Mouse (Mus musculus) forebrain, embryonic 10.5 days (tissue): ENCODE measurements around the gene Ext2. TPM values are rescaled to one million over a fixed set of nuclear protein-coding genes. Genes with fewer than 3 reads are reported as not detected.

Experiments
- DNase-seq: peaks from one replicate; pipeline ENCODE4 v3.0.0-alpha.2; 2017; ENCODE audit warnings: low spot score; ENCODE audit errors: extremely low spot score
- H3K27ac ChIP-seq: fragments of 300-500 bp; sonication (generic); 2 replicates; pipeline ENCODE4 v1.5.1; 2016; ENCODE audit warnings: mild to moderate bottlenecking
- H3K27me3 ChIP-seq: fragments of 300-500 bp; sonication (generic); 2 replicates; pipeline ENCODE4 v1.6.1; 2016; ENCODE audit warnings: mild to moderate bottlenecking; ENCODE audit not compliant: poor library complexity, severe bottlenecking
- H3K36me3 ChIP-seq: fragments of 300-500 bp; sonication (generic); replicated peaks from 2 replicates; pipeline ENCODE4 v1.6.1; 2016; ENCODE audit warnings: mild to moderate bottlenecking, moderate library complexity
- H3K4me1 ChIP-seq: fragments of 300-500 bp; sonication (generic); 2 replicates; pipeline ENCODE4 v1.6.1; 2016
- H3K4me3 ChIP-seq: fragments of 300-500 bp; sonication (generic); 2 replicates; pipeline ENCODE4 v1.5.1; 2016; ENCODE audit warnings: mild to moderate bottlenecking, moderate library complexity
- H3K9me3 ChIP-seq: fragments of 300-500 bp; sonication (generic); 2 replicates; pipeline ENCODE4 v1.6.1; 2016; ENCODE audit warnings: mild to moderate bottlenecking, moderate library complexity
- WGBS: fragments of 180-500 bp; shearing (Covaris S2); methylation state at CpG from one replicate; pipeline ENCODE4 v1.1.7; 2016; 5-methylcytosine and 5-hydroxymethylcytosine counted together
- polyA plus RNA-seq: library from polyadenylated mRNA; unstranded; fragments of >200 nt; fragmentation: Nextera tagmentation; extraction: Ambion mirVana; gene quantifications from 2 replicates; pipeline ENCODE4 v1.2.1, GENCODE M21; 2016

The Ext2 gene
- polyA plus RNA-seq, 1 experiment from 2014 or later = 64.6 TPM

- H3K27ac ChIP-seq = no peak overlapping the region
- H3K27me3 ChIP-seq = no peaks in the 10 kb centered on the region
- no peak for DNase-seq
- peaks cover 10% of the 10 kb centered on the region for H3K36me3 ChIP-seq
- H3K9me3 ChIP-seq = 0 out of 2 replicates have a peak, but pooled peaks cover 4% of the 10 kb centered on the region
- H3K4me3 ChIP-seq = no peak overlapping the region
- 89% methylated on average over 6 of the region's 6 CpGs for WGBS
- peaks cover 31% of the 10 kb centered on the region for H3K4me1 ChIP-seq
Observed at GRCm38 (mm10) chr2:93769875-93770274, 52.5 kb downstream of the Ext2 start.

GRCm38 (mm10) chr2:93765721-93766120 is 56.6 kb downstream of the Ext2 start:
- 0 out of 2 replicates have a peak, but pooled peaks cover 4% of the 10 kb centered on the region for H3K9me3 ChIP-seq
- 90% methylated on average over 5 of the region's 5 CpGs for WGBS
- peaks cover 7% of the 10 kb centered on the region for H3K4me1 ChIP-seq
- peaks cover 10% of the 10 kb centered on the region; the same call in 1 of the 2 replicates for H3K27me3 ChIP-seq
- peaks cover 27% of the 10 kb centered on the region for H3K36me3 ChIP-seq
- DNase-seq = no peak
- no peak overlapping the region for H3K27ac ChIP-seq
- no peak overlapping the region for H3K4me3 ChIP-seq

- no peak for DNase-seq
- Histone ChIP-seq H3K27ac (no peak overlapping the region), H3K4me3 (no peak overlapping the region), H3K4me1 (peaks cover 21% of the 10 kb centered on the region), H3K27me3 (peaks cover 10% of the 10 kb centered on the region; the same call in 1 of the 2 replicates), H3K9me3 (0 out of 2 replicates have a peak, but pooled peaks cover 4% of the 10 kb centered on the region), H3K36me3 (peaks cover 32% of the 10 kb centered on the region)
- 96% methylated on average over 3 of the region's 3 CpGs for WGBS
Observed at GRCm38 (mm10) chr2:93764211-93764610, 58.2 kb downstream of the Ext2 start.

GRCm38 (mm10) chr2:93760389-93760788 is 62.0 kb downstream of the Ext2 start:
- Histone ChIP-seq H3K4me1 (peaks cover 24% of the 10 kb centered on the region), H3K27ac (no peak overlapping the region), H3K27me3 (peaks cover 10% of the 10 kb centered on the region; the same call in 1 of the 2 replicates), H3K36me3 (peaks cover 22% of the 10 kb centered on the region), H3K4me3 (no peak overlapping the region), H3K9me3 (no peaks in the 10 kb centered on the region)
- DNase-seq = no peak
- WGBS = 44% methylated on average over 3 of the region's 3 CpGs

- H3K36me3 ChIP-seq = peaks cover 22% of the 10 kb centered on the region
- no peak overlapping the region for H3K4me3 ChIP-seq
- H3K27me3 ChIP-seq = peaks cover 10% of the 10 kb centered on the region; the same call in 1 of the 2 replicates
- no peaks in the 10 kb centered on the region for H3K9me3 ChIP-seq
- no peak for DNase-seq
- WGBS = 75% methylated on average over 7 of the region's 7 CpGs
- peaks cover 24% of the 10 kb centered on the region for H3K4me1 ChIP-seq
- no peak overlapping the region for H3K27ac ChIP-seq
Observed at GRCm38 (mm10) chr2:93759173-93759572, 63.2 kb downstream of the Ext2 start.

- Histone ChIP-seq H3K4me3 (no peak overlapping the region), H3K27me3 (peaks cover 10% of the 10 kb centered on the region; the same call in 1 of the 2 replicates), H3K9me3 (no peaks in the 10 kb centered on the region), H3K4me1 (peaks cover 27% of the 10 kb centered on the region), H3K36me3 (peaks cover 22% of the 10 kb centered on the region), H3K27ac (no peak overlapping the region)
- no peak for DNase-seq
- 83% methylated on average over 6 of the region's 6 CpGs for WGBS
Observed at GRCm38 (mm10) chr2:93758298-93758697, 64.1 kb downstream of the Ext2 start.

GRCm38 (mm10) chr2:93754366-93754765 is 68.0 kb downstream of the Ext2 start:
- H3K4me3 ChIP-seq = no peak overlapping the region
- WGBS = 87% methylated on average over 2 of the region's 2 CpGs

GRCm38 (mm10) chr2:93753147-93753758 is 69.1 kb downstream of the Ext2 start:
- WGBS = 69% methylated on average over 6 of the region's 6 CpGs

More at GRCm38 (mm10) chr2:93754366-93754765, 68.0 kb downstream of the Ext2 start:
- no peaks in the 10 kb centered on the region for H3K27me3 ChIP-seq
- H3K9me3 ChIP-seq = no peaks in the 10 kb centered on the region
- 0 out of 2 replicates have a peak, but pooled peaks cover 1% of the 10 kb centered on the region for H3K36me3 ChIP-seq
- no peak for DNase-seq
- H3K27ac ChIP-seq = no peak overlapping the region
- peaks cover 13% of the 10 kb centered on the region for H3K4me1 ChIP-seq

GRCm38 (mm10) chr2:93749709-93750108 is 72.7 kb downstream of the Ext2 start:
- Histone ChIP-seq H3K36me3 (no peaks in the 10 kb centered on the region), H3K27ac (no peak overlapping the region), H3K4me3 (no peak overlapping the region), H3K9me3 (no peaks in the 10 kb centered on the region), H3K4me1 (peaks cover 32% of the 10 kb centered on the region), H3K27me3 (no peaks in the 10 kb centered on the region)
- DNase-seq = no peak
- 97% methylated on average over 4 of the region's 4 CpGs for WGBS

More at GRCm38 (mm10) chr2:93753147-93753758, 69.1 kb downstream of the Ext2 start:
- Histone ChIP-seq H3K4me3 (no peak overlapping the region), H3K9me3 (no peaks in the 10 kb centered on the region), H3K4me1 (peaks cover 9% of the 10 kb centered on the region), H3K27ac (0 out of 2 replicates have a peak overlapping the region, but pooled peaks have one; percentile 16), H3K27me3 (no peaks in the 10 kb centered on the region), H3K36me3 (no peaks in the 10 kb centered on the region)
- no peak for DNase-seq

GRCm38 (mm10) chr2:93747538-93748126 is 74.7 kb downstream of the Ext2 start:
- WGBS = 93% methylated on average over 5 of the region's 5 CpGs

GRCm38 (mm10) chr2:93746620-93747019 is 75.7 kb downstream of the Ext2 start:
- DNase-seq = no peak
- H3K27me3 ChIP-seq = no peaks in the 10 kb centered on the region
- H3K9me3 ChIP-seq = no peaks in the 10 kb centered on the region
- H3K4me1 ChIP-seq = peaks cover 43% of the 10 kb centered on the region
- no peak overlapping the region for H3K4me3 ChIP-seq
- no peak overlapping the region for H3K27ac ChIP-seq
- WGBS = 90% methylated on average over 4 of the region's 4 CpGs
- no peaks in the 10 kb centered on the region for H3K36me3 ChIP-seq

More at GRCm38 (mm10) chr2:93747538-93748126, 74.7 kb downstream of the Ext2 start:
- Histone ChIP-seq H3K4me1 (peaks cover 41% of the 10 kb centered on the region), H3K27ac (no peak overlapping the region), H3K9me3 (no peaks in the 10 kb centered on the region), H3K4me3 (no peak overlapping the region), H3K36me3 (no peaks in the 10 kb centered on the region), H3K27me3 (no peaks in the 10 kb centered on the region)
- no peak for DNase-seq

GRCm38 (mm10) chr2:93746162-93746561 is 76.2 kb downstream of the Ext2 start:
- Histone ChIP-seq H3K27ac (no peak overlapping the region), H3K9me3 (no peaks in the 10 kb centered on the region), H3K36me3 (no peaks in the 10 kb centered on the region), H3K27me3 (no peaks in the 10 kb centered on the region), H3K4me1 (peaks cover 43% of the 10 kb centered on the region), H3K4me3 (no peak overlapping the region)
- WGBS = 77% methylated on average over 5 of the region's 5 CpGs
- DNase-seq = no peak

GRCm38 (mm10) chr2:93745741-93746140 is 76.6 kb downstream of the Ext2 start:
- Histone ChIP-seq H3K27me3 (no peaks in the 10 kb centered on the region), H3K4me1 (peaks cover 43% of the 10 kb centered on the region), H3K36me3 (no peaks in the 10 kb centered on the region), H3K27ac (peak overlapping the region; percentile 53), H3K9me3 (no peaks in the 10 kb centered on the region), H3K4me3 (no peak overlapping the region)
- 85% methylated on average over 9 of the region's 9 CpGs for WGBS
- no peak for DNase-seq
